Mouse (Mus musculus): ENCODE data around the gene L3mbtl4.

Gene L3mbtl4

DNA sequence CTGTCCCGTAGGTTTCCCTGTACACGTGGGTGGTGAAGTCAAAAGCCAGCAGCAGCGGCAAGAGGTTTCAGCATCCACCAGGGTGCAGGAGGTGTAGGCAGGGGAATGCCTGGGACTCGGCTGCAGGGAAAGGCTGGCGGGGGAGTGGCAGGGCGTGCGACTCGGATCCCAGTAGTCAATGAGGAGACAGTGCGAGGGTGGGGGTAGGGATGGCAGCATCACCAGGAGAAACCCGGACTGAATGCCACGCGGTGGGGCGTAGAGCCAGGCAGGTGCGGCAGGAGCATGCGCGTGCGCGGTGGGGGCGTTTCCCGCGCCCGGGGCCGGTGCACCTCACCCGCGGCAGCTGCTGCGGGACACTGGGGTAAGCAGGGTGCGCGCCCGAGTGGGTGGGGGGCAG is at the start of gene L3mbtl4:
Gene L3mbtl4 (plus strand): TSS at position 271 of the 400 bp plus-strand sequence.
- DNase-seq (ENCODE audit: low spot score): peak; percentile 2

DNA sequence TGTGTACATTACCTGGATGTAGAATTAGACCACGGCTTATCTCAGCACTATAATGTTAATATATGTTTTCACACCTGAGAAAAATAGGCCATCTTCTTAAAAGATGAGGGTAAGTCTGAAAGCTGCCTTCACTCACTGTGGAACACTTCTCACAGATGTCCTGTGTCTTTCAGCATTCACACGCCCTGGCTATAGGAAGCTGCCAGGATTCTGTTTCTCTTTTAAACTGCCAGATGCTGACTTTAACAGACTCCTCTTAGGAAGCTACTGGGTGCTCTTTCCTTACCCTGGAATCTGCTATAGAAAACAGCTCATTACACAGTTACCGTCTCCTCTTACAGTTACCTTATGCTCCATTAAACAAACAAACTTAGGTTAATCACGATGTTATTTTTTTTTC is 43.1 kb upstream of the L3mbtl4 start:
- DNase-seq (ENCODE audit: low spot score): no peak

- DNase-seq (ENCODE audit: low spot score): no peak
Measured at GRCm38 (mm10) chr17:68235380-68235779, 38.2 kb upstream of the L3mbtl4 start.

- no peak for DNase-seq (ENCODE audit: low spot score)
Measured at GRCm38 (mm10) chr17:68236992-68237391, 36.6 kb upstream of the L3mbtl4 start.

DNA sequence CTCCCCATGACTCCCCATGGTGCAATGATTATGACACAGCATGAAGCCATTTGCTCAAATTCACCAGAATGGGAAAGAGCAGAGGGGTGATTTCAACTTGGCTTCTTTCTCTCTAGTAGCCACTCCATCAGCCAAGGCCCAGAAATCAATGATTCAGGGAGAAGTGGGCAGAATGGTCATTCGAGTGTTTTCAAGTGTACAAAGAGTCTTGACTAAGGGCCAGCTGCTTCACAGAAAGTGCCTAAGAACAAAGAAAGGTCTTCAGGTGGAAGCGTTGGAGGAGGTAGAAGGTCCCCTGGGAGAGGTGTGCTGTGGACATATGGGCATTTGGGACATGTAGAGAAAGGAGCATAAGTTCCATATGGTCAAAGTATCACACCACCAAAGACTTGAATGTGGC is 33.4 kb upstream of the L3mbtl4 start:
- DNase-seq (ENCODE audit: low spot score): no peak

GRCm38 (mm10) chr17:68264835-68265557 is 8.6 kb upstream of the L3mbtl4 start:
- no peak for DNase-seq (ENCODE audit: low spot score)

- no peak for DNase-seq (ENCODE audit: low spot score)
Measured at GRCm38 (mm10) chr17:68273954-68274353, 357 bp downstream of the L3mbtl4 start.

DNA sequence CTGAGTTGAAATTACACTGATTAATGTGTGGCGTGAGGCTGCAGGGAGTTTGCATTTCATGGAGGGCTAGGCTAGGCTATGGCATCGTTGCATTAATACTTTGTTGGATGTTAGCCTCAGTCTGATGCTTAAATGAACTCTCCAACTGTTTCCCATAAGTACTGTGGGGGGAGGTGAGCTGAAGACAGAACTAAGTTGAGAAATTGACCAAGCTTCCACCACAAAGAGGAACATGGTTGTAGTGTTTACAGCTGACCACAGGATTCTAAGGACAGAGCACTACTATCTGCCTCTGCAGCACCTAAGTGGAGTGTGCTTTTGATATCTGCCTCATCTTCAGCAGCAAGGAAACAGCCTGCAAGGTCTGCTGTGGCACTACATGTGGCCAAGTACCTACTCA is 1.5 kb downstream of the L3mbtl4 start:
- no peak for DNase-seq (ENCODE audit: low spot score)

DNA sequence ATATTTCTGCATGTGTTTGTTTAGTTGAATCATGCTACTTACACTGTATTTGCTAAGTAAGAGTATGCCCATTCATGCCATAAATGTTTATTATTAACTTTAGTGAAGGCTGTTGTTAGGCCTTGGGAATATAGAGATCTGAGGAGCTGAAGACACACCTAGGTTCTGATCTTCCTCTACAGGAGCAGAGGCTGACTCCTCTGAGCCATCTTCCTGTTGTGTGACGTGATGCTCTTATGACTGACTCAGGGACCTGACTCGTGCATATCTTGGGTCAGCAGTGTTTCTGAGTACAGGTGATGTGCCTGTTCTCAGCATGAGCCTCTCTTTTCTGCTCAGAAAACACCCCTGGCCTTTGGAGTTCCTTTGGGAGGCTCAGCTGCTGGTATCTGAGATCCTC is 7.3 kb downstream of the L3mbtl4 start:
- DNase-seq (ENCODE audit: low spot score): no peak

DNA sequence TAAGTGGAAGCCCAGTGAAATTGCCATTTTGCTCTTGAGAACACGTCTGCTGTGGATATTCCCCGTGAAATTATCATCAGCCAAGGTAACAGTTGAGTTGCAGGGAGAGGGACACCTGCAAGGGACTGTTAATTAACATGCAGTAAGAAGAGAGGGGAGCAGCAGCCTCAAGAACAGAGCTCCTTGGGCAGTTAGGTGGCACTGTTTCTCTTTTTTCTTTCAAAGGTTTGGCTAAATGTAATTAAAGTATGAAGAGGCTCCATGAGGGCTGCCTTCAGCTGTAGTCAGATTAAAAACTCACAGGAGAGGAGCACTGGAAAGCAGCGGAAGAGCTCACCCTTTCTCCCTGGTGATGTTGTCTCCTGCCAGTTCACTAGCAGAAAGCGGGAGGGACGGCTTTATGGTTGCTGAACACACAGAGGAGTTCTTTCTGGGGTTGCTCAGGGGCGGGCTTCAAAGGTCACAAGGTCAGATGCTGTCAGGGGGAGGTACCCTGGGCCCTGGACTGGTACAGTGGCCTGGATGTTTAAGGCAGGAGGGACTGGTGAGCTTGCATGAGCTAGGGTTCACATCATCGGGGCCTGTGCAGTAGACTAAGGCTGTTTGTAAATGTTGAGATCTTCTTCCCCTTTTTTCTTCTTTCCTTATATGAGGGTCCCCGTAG is 11.7 kb downstream of the L3mbtl4 start:
- no peak for DNase-seq (ENCODE audit: low spot score)

DNA sequence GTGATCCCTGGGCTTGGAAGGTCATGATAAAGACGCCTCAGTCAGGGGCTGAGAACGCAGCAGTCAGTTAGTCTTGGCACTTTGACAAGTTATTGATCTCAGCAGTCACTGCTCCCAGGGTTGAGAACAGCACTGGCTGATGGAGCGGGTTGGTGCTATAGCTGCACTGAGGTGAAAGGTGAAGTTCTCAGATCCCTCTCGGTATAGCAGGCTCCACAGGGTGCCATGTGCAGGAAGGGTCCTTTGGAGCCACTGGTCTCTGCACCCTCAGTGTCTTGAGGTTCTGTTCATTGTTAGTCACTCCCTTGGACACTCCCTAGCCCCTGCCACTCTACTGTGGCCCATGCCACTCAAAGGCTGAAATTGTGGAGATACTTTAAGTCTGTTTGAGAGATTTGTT is 14.5 kb downstream of the L3mbtl4 start:
- no peak for DNase-seq (ENCODE audit: low spot score)

DNA sequence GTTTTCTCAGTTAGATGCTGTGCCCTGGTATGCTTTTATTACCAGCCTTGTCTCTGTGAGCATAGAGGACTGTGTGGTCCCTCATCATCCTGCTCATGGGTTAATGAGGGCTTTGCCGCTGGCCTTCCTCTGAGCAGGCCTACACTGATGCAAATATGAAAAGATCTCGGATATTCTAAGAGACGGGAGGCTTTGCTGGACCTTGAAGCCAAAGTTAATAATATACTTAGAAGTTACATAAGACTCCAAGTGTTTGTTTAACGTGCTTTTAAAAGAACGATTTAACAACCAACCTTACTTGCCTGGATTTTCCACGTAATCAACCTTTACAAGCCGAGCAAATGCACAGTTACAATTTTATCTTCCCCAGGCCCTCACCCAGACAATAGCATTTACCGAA is 15.1 kb downstream of the L3mbtl4 start:
- DNase-seq (ENCODE audit: low spot score): no peak

DNA sequence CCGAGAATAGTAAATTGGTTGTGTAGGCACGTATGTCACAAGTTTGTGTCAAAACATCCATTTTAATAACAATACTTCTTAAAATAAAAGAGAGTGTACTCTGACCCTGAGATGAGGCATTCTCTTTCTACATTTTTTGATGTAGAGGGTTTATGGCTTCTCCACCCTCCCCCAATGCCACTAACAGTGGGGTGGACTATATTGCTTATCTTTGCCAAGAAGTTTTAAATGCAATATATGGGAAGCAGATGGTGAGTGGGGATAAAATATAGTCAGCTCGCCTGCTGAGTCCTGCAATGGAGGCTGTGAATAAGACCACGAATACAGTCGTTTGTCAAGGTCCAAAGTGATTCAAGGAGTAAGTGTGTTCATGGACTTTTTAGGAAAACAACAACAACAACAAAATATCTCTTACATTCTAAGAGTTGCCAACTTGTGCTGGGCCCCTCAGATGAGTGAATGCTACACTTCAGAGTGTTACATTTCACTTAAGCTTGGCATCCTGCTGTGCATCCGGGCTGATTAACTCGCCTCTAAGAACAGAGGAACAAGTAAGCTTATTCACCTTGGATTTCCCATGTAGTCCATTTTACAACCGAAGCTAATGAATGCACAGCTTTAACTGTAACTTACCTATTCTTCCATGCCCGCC is 18.2 kb downstream of the L3mbtl4 start:
- no peak for DNase-seq (ENCODE audit: low spot score)

GRCm38 (mm10) chr17:68308381-68308780 is 34.8 kb downstream of the L3mbtl4 start:
- no peak for DNase-seq (ENCODE audit: low spot score)

DNA sequence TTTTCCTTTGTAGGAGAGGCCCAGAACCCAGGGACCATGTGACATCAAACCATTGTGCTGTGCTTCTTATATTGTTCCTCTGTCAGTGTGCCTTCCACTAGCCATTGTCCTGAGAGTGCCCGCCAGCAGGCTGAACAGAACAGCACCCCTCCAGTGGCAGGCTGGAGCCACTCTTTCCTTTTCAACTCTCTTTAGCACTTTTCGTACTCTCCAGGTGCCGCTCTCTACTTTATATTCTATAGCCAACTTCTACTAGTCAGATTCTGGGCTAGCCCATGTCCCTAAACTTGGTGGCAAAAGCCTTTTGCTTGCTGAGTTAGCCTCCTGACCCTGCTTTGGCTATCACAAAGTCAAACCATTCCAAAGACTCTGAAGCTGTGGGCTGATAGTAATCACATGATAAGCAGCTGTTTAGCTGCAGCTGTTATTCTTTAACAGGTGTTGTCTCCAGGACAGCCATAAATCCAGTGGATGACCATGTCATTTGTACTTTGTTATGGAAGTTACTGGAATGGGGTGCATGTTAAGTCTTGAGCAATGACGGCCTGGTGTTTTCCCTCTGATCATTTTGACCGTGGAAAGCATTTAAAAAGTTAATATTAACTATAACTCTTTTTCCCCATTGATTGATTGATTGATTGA is 38.8 kb downstream of the L3mbtl4 start:
- DNase-seq (ENCODE audit: low spot score): no peak

DNA sequence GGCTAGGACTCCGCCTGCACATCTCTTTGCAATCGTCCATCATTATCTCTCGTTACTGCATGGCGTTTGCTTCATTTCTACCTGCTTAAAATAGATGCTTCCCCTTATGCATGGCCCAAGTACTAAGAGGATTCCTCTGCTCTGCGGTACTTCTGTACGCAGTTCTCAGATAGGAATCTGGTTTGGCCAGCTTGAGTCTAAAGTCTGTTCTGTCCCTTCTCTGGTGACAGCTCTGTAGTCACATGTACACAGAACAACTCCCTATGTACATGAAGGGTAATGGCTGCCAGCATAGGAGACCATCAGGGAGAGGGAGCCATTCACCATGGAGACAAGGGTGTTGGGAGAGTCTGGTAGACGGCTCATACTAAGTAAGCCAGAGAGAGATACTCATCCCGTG is 47.3 kb downstream of the L3mbtl4 start:
- DNase-seq (ENCODE audit: low spot score): no peak

GRCm38 (mm10) chr17:68322607-68323006 is 49.0 kb downstream of the L3mbtl4 start:
- peak; percentile 12 for DNase-seq (ENCODE audit: low spot score)

- DNase-seq (ENCODE audit: low spot score): no peak
Measured at GRCm38 (mm10) chr17:68332225-68332624, 58.6 kb downstream of the L3mbtl4 start.

DNA sequence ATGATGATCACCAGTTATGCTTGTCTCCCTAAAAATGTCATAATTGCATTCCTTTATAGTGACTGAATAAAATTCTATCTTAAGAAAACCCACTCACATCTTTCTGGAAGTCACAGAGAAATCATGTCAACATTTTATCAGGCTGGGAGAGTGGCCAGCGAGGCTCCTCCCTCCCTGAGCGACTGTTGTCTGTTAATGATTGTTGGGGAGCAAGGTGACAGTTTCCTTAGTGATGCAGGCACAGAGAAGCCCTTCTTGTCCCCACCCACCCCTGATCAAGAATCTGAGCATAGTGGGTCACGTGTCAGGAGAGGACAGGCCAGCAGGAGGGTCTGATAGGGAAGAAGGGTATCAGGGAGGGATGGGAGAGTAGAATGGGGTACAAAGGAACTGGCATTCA is 59.8 kb downstream of the L3mbtl4 start:
- DNase-seq (ENCODE audit: low spot score): no peak

DNA sequence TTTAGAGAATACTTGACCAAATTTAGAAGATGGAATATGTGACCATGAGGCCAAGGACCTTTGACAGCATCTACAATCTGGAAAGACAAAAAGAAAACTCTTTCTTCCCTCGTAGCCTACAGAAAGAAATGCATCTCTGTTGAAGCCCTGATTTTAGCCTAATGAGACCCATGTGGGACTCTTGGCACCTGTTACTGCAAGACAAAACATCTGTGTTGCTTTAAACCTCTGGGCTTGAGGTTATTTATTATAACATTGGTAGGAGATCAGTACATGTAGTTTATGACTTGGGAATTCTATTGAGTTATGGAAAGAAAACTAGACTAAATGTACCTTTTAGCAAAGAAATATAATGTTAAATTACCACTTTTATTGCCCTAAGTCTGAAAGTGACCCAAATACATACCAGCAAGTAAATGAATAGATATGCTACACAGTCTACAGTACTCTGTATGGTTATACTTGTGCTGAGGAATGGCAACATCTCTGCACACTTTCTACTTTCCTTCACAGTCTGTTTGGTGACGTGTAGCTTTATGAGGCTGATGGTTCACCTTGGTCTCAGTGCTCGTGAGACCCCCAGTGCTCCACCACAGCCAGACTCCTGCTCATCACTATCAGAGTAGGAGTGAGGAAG is 65.4 kb downstream of the L3mbtl4 start:
- DNase-seq (ENCODE audit: low spot score): no peak

DNA sequence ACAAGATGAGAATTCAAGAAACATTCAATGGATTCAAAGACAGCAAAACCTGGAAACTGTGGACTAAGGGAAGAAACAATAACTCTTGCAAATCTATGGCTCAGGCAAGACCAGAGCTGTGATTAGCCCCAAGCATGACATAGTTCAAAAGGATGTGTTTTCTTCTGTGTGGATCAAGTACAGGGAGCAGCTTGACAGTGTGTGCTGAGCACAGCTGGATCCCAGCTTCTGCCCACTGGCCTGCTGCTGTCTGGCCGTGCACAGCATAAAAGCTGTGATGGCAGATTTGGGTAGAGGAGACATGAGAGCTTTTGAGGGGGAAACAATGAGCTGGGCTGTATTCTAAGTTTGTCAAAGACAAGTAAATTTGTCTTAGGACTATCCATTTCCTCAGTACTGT is 84.1 kb downstream of the L3mbtl4 start:
- DNase-seq (ENCODE audit: low spot score): no peak

- no peak for DNase-seq (ENCODE audit: low spot score)
Measured at GRCm38 (mm10) chr17:68371101-68371500, 97.5 kb downstream of the L3mbtl4 start.

Measured in ovary, adult 18-20 months (tissue).